Mouse (Mus musculus) heart, adult 2 months (tissue): ENCODE data around the gene Mfsd2b. TPM values are rescaled to one million over a fixed set of nuclear protein-coding genes. Genes with fewer than 3 reads are reported as not detected.

Experiments used
- DNase-seq, 2 experiments: peaks; one replicate each; pipeline ENCODE4 v3.0.0; 2021
- H3K27ac ChIP-seq: fragments of 200-600 bp; 2 replicates; pipeline ENCODE4 v1.8.1; 2022
- H3K27me3 ChIP-seq: fragments of 200-500 bp; 2 replicates; pipeline ENCODE4 v1.6.1; 2012; ENCODE audit warnings: mild to moderate bottlenecking, low read length, inconsistent platforms, mixed read lengths; ENCODE audit not compliant: control insufficient read depth, insufficient read depth
- H3K36me3 ChIP-seq: fragments of 200-500 bp; 2 replicates; pipeline ENCODE4 v1.6.1; 2012; ENCODE audit warnings: low read length, inconsistent platforms; ENCODE audit not compliant: control insufficient read depth, insufficient read depth
- H3K4me1 ChIP-seq: fragments of 200-500 bp; 2 replicates; pipeline ENCODE4 v1.6.1; 2011; ENCODE audit warnings: low read length; ENCODE audit not compliant: control insufficient read depth, insufficient read depth
- H3K4me3 ChIP-seq: fragments of 200-600 bp; 2 replicates; pipeline ENCODE4 v1.8.1; 2022
- H3K79me2 ChIP-seq: fragments of 200-500 bp; replicated peaks from 2 replicates; pipeline ENCODE4 v1.6.1; 2012; ENCODE audit warnings: mild to moderate bottlenecking, inconsistent platforms, low read length, moderate library complexity, mixed read lengths; ENCODE audit not compliant: control insufficient read depth, insufficient read depth
- H3K9ac ChIP-seq: fragments of 200-500 bp; 2 replicates; pipeline ENCODE4 v1.6.1; 2012; ENCODE audit warnings: low read depth, mild to moderate bottlenecking, control low read depth, inconsistent platforms, low read length, mixed read lengths
- CTCF ChIP-seq: fragments of 200-600 bp; IDR thresholded peaks from 2 replicates; pipeline ENCODE4 v1.8.1; 2022; ENCODE audit warnings: antibody characterized with exemption, mild to moderate bottlenecking, moderate library complexity
- EP300 ChIP-seq: fragments of 200-500 bp; IDR thresholded peaks from 2 replicates; pipeline ENCODE4 v1.6.1; 2011; ENCODE audit warnings: low read depth, low read length, control low read depth; ENCODE audit not compliant: insufficient read depth
- POLR2A ChIP-seq: fragments of 200-500 bp; IDR thresholded peaks from 2 replicates; pipeline ENCODE4 v1.6.1; 2011; ENCODE audit warnings: mild to moderate bottlenecking, low read depth, low read length, control low read depth; ENCODE audit not compliant: insufficient read depth
- WGBS: fragments of 180-500 bp; shearing (Covaris S2); methylation state at CpG from one replicate; pipeline ENCODE4 v1.1.7; 2018; 5-methylcytosine and 5-hydroxymethylcytosine counted together
- intact Hi-C: fragments of 180-260 bp; cut with DNase I; formaldehyde crosslinking; loops from one replicate; pipeline ENCODE4 v1.15.1; 2025
- polyA plus RNA-seq: library from polyadenylated mRNA; depleted of rRNA; stranded (reverse); fragments of >200 nt; gene quantifications from 2 replicates; pipeline ENCODE4 v1.2.3, GENCODE M21; 2012
- total RNA-seq, 2 experiments: library from RNA; stranded (reverse); gene quantifications; 2 replicates each; pipeline ENCODE4 v1.2.3; 2021

Mfsd2b gene
- total and polyA plus RNA-seq, 3 experiments = 0.55 to 2.3 (median 2.0) TPM

DNA sequence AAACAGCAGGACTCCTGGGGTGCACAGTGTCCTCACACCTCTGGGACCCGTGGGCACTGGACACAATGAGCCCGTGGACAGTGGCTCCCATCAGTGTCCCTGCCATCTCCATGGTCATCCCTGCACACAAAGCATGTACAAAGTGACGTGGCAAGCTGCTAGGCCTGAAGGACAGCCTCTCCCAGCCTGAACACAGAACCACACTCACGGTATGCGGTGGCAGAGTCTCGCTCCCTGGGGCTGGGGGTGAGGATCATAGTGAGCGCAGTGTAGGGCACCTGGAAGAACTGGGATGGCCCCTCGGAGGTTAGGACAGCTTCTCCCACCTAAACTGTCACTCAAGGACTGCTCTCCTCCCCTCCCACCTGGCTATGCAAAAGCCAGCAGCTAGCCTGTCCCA, 5.2 kb downstream of the Mfsd2b start:
- Histone ChIP-seq H3K9ac (no peak overlapping the region), H3K27ac (no peak overlapping the region), H3K27me3 (no peaks in the 10 kb centered on the region), H3K36me3 (no peaks in the 10 kb centered on the region), H3K4me1 (peaks cover under 1% of the 10 kb centered on the region; the same call in 1 of the 2 replicates), H3K79me2 (no peaks in the 10 kb centered on the region), H3K4me3 (no peak overlapping the region)
- WGBS = 85% methylated on average over 8 of the region's 8 CpGs
- no peak for DNase-seq
- TF ChIP-seq POLR2A (no peak), CTCF (no peak), EP300 (no peak)
- intact Hi-C loops = no loop called here

DNA sequence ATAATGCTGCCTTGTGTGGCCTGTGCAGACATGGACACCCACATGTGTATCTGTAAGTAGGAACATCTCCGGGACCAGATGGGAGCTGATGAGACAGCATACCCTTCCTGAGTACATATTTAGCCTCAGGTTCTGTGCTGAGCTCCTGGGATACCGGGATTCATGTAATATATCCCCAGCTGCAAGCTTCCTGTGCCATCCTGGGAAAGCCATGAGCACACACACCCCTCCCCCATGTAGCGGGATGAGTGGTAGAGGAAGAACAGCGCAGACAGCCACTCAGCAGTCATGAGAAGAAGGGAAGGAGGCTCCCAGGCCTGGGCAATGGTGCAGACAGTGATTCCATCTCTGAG, 9.8 kb downstream of the Mfsd2b start:
- Histone ChIP-seq H3K4me3 (no peak overlapping the region), H3K36me3 (no peaks in the 10 kb centered on the region), H3K27me3 (no peaks in the 10 kb centered on the region), H3K79me2 (no peaks in the 10 kb centered on the region), H3K27ac (no peak overlapping the region), H3K9ac (no peak overlapping the region), H3K4me1 (peaks cover 2% of the 10 kb centered on the region)
- TF ChIP-seq EP300 = no peak
- no peak for TF ChIP-seq POLR2A
- TF ChIP-seq CTCF = no peak
- no peak for DNase-seq
- WGBS = 51% methylated on average over 4 of the region's 4 CpGs
- intact Hi-C loops = no loop called here

DNA sequence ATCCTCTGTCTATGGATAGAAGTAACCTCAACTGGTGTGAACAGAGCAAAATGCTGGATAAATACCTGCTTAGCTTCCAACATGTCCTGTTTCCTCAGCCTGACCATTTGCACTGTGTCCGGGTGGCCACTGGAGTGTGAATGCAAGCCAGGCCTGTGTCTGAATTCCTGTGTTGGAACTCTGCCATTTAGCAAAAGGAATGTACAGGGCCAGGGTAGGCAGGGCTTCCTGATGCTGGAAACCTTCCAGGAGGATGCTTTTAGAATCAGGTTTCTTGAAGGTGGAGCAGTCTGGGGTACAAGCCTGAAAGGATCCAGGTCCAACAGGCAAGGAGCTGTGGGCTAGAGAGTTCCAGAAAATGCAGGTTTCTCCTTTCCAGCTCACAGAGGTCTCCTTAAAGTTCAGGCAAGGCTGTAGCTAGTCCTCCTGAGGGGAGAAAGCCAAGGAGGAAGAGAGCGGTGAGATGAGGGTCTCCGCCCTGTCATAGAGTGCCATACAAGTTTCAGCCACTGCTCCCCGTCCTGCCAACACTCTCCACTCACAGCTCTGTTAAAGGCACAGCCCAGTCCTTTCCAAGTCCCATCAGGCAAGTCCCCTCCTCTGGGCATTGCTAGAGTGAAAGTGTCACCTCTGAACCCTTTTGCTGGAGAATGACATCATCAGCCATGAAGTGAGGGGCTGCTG, 10.4 kb downstream of the Mfsd2b start:
- H3K36me3 ChIP-seq = no peaks in the 10 kb centered on the region
- H3K4me1 ChIP-seq = peaks cover 2% of the 10 kb centered on the region
- 40% methylated on average over 4 of the region's 4 CpGs for WGBS
- peak in 1 of 2 experiments; percentile 18 for DNase-seq
- TF ChIP-seq EP300 (no peak), CTCF (peak; percentile 19; the same call in 1 of the 2 replicates)
- H3K4me3 ChIP-seq = no peak overlapping the region
- H3K27ac ChIP-seq = no peak overlapping the region
- H3K27me3 ChIP-seq = no peaks in the 10 kb centered on the region
- intact Hi-C loops = no loop called here
- H3K79me2 ChIP-seq = no peaks in the 10 kb centered on the region
- no peak overlapping the region for H3K9ac ChIP-seq

DNA sequence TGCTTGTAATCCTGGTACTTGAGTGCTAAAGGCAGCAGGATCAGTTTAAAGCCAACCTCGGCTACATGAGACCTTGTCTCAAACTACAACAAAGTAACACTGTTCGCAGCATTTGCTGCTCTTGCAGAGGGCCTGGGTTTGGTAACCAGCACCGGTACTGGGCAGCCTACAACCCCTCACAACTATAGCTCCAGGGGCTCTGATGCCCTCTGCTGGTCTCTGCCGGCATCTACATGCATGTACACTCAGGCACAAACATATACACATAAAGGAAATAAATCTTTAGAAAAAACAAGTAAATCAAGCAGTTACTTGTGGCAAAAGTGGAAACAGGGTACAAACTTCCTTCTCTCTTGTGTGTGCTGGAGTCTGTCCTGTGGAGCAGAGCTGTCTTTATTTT, 11.5 kb downstream of the Mfsd2b start:
- H3K79me2 ChIP-seq = no peaks in the 10 kb centered on the region
- H3K27me3 ChIP-seq = no peaks in the 10 kb centered on the region
- no peak overlapping the region for H3K27ac ChIP-seq
- H3K36me3 ChIP-seq = no peaks in the 10 kb centered on the region
- H3K9ac ChIP-seq = no peak overlapping the region
- 87% methylated on average over 4 of the region's 4 CpGs for WGBS
- DNase-seq = no peak
- intact Hi-C loops = no loop called here
- H3K4me1 ChIP-seq = peaks cover 2% of the 10 kb centered on the region
- TF ChIP-seq EP300 (no peak), CTCF (peak; percentile 53)
- no peak overlapping the region for H3K4me3 ChIP-seq

DNA sequence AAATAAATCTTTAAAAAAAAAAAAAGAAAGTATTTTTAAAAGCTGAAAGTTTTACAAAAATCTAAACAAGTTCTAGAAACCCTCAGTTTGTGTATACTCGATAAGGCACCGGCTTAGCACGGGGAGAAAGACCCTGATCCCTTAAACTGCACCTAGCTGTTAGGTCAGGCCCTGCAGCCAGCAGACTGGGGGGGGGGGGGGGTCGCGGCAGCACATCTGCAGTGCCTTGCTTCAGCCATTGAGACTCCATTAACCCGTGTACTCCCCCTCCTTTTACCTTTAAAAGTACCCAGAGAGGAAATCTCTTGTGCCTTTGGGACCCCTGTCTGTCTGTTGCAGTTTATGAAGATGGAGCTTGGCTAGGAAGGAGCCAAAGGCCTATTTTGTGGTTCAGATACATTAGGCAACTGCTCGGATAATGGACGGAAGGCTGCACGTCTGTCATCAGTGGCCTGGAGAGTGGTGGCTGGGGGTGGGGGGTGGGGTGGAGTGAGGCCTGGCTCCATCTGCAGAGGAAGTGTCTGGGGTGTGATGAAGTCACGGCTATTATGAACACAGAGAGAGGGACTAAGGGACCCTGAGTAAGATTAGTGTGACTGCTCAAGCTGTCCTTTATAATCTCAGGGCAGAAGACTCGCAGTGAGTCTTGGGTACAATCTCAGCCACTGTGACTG, 14.8 kb downstream of the Mfsd2b start:
- Histone ChIP-seq H3K36me3 (no peaks in the 10 kb centered on the region), H3K27ac (no peak overlapping the region), H3K27me3 (no peaks in the 10 kb centered on the region), H3K79me2 (no peaks in the 10 kb centered on the region), H3K4me3 (no peak overlapping the region), H3K4me1 (peaks cover 2% of the 10 kb centered on the region), H3K9ac (no peak overlapping the region)
- no peak for DNase-seq
- TF ChIP-seq POLR2A (no peak), EP300 (no peak), CTCF (no peak)
- intact Hi-C loops = loop anchor here (5.0 kb wide), 1 partner anchor 58 kb away; the partner anchor contains the start of gene Atad2b
- WGBS = 39% methylated on average over 11 of the region's 11 CpGs

DNA sequence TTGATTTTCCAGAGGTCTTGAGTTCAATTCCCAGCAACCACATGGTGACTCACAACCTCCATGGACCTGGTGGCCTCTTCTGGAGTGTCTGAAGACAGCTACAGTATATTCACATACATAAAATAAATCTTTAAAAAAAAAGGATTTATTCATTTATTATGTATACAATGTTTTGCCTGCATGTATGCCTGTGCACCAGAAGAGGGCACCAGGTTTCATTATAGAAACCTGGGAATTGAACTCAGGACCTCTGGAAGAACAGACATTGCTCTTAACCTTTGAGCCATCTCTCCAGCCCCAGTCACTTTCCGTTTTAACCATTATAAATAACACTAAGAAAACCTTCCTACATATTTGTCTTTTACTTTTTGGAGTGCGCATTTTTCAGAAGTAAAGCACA, 17.3 kb downstream of the Mfsd2b start:
- no peak overlapping the region for H3K9ac ChIP-seq
- TF ChIP-seq POLR2A (no peak), CTCF (peak; percentile 61)
- no peaks in the 10 kb centered on the region for H3K36me3 ChIP-seq
- H3K79me2 ChIP-seq = no peaks in the 10 kb centered on the region
- H3K4me3 ChIP-seq = no peak overlapping the region
- no peak for DNase-seq
- no peaks in the 10 kb centered on the region for H3K27me3 ChIP-seq
- H3K27ac ChIP-seq = no peak overlapping the region
- no peaks in the 10 kb centered on the region for H3K4me1 ChIP-seq
- WGBS = 99% methylated on average over 2 of the region's 2 CpGs
- intact Hi-C loops = loop anchor here (2.0 to 5.0 kb wide), 2 partner anchors 60 to 116 kb away; partner anchors contain the start of gene Atad2b
